Mouse (Mus musculus): ENCODE data around the gene Gltpd2.
A peak's percentile ranks its signal among the peaks of the same experiment; 100 is the strongest.
"Not testable (repeated sequence)": the region's sequence is repeated elsewhere in the genome, so short reads cannot be mapped to it uniquely, and the experiment has no call there.

Gene Gltpd2

DNA sequence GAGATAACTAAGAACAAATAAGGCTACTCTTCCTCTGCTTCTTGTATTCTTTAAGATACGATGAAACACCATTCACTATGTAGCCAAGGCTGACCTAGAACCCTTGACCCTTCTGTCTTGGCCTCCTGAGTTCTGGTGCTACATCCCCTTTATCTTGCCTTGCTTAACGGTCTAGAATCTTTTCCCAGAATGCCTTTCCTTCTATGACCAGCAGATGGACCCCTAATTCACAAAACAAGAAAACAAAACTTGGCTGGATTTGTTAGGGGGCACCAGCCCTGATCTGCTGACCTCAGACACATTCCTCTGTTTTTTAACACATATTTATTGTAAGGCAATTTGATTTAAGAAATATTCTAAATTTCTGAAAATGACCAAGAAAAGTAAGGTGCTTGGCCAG is 2.6 kb upstream of the Gltpd2 start:
- no peak for DNase-seq (ENCODE audit: low read depth, low spot score)

DNA sequence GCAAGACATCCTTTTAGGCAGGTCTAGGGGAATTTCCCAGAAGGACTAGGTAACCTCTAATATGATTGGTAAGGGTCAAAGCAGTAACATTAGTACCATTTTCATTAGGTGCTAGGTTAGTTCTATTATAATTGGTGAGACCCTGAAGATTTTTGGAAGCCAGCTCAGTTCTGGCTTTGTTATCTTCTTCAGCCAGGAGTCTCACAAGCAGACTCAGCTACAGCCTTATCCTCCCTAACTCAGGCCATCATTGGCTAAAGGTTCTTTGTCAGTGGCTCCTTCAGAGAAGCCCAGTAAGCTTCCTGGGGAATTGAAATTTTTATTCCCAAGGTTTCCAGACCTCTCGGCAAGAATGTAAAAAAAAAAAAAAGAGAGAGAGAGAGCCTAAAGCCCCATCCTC is 560 bp upstream of the Gltpd2 start:
- DNase-seq (ENCODE audit: low read depth, low spot score): no peak

DNA sequence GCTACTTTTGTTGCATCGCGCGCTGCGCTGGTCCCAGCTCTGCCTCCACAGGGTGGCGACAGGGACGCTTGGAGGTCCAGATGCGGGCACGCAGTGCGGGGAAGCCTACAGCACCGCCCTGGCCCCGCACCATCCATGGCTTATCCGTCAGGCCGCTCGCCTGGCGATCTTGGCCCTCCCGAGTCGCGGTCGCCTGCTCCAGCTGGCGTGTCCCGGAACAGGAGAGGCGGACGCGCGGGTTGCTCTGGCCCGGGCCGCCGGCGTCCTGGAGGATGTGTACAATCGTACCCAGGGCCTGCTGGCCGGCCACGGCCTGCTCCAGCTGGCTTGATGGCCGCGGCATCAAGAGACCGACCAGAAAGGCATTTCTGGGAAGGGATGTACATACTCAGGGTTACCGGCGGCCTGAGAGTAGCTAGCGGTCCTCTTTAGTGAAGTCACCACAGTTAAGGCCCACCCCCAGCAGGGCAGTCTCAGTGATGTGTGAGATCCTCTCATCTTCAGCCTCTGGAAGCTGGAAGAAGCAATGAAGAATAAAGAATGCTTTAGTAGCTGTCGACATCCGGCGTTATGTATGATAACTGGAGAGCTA is 1.3 kb downstream of the Gltpd2 start:
- DNase-seq (ENCODE audit: low read depth, low spot score): no peak

DNA sequence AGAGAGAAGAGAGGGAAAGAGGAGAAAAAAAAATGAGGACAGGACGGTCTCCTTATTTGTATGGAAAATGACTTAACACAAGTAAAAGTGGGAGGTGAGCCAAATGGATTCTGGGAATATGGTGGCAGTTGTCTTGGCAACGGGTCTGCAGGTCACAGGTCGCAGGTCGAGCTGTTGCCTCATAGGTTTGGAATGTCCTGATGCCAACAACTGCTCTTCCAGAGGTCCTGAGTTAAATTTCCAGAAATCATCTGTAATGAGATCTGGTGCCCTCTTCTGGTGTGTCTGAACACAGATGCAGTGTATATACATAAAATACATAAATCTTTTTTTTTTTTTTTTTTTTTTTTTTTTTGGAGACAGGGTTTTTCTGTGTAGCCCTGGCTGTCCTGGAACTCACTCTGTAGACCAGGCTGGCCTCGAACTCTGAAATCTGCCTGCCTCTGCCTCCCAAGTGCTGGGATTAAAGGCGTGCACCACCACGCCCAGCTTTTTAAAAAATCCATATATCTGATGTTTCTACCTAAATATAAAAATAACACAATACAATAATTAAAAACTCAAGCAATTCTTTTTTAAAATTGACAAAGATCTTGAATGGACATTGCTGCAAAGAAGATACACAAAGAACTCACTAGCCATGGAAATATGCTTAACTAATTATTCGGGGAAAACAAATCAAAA is 4.5 kb downstream of the Gltpd2 start:
- not testable (repeated sequence) for DNase-seq (ENCODE audit: low read depth, low spot score)

DNA sequence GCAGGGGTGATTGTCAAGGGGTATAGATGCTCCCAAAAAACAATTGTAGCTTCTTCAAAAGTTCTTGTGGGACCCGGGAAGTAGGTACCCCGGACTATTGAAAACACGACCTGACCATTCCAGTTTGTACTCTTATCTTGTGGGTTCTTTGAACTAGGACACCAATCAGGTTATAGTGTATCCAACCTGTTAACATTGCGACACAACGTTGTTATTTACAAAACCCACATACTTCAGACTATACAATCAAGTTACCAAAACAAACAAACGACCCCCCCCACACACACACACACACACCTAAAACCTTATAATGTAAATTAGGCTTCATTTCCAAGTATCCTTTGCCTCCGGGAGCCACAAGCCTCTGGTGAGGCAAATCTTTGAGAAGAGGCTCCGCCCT is 5.8 kb downstream of the Gltpd2 start:
- no peak for DNase-seq (ENCODE audit: low read depth, low spot score)

DNA sequence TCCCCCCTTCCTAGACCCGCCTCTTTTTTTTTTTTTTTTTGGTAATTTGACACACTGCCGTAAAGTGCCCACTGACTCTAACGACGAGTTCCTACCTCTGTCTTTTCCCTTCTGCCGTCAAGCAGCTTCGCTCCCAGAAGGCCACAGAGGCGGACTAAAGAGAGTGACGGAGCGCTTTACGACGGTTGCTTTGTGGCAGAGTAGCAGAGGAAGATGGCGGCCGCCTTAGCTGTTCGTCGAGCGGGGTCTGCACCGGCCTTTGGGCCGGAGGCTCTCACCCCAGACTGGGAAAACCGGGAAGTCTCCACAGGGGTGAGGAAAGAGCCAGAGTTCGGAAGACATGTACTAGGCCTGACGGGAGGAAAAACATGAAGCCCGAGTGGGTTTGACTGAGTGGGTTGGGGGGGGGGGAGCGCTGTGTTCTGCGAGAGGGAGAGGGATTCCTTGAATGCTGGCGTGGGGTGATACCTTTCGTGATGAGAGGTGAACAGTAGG is 6.2 kb downstream of the Gltpd2 start, which contains the start of gene Psmb6:
TSS of gene Psmb6 (plus strand) at position 184 of the 495 bp plus-strand sequence.
- peak; percentile 96 for DNase-seq (ENCODE audit: low read depth, low spot score)

DNA sequence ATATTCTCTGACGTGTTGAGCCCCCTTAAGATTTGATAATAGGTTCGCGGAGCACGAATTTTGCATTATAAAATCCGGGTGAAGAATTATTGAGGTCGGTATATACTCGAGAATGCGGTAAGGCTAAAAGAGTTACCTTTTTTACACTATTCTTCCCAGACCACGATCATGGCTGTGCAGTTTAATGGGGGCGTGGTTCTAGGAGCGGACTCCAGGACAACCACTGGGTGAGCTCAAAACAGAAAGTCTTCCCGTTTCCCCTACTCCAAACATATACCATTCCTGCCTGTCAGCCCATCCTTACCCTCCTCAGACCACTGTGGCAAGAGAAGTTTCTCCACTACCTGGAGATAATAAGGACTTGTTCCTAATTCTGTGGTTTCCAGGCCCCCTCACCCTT is 6.7 kb downstream of the Gltpd2 start:
- no peak for DNase-seq (ENCODE audit: low read depth, low spot score)

DNA sequence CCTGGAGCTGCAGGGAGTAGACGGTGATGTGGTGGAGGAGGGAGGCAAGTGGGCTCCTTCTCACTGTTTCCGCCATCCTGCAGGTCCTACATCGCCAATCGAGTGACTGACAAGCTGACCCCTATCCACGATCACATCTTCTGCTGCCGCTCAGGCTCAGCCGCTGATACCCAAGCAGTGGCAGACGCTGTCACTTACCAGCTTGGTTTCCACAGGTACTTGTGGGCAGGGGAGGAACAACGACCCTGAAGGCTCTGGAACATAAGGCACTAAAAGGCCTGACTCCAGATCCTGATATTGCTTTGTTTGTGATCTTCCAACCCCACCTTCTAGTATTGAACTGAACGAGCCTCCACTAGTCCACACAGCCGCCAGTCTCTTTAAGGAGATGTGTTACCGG is 7.2 kb downstream of the Gltpd2 start:
- DNase-seq (ENCODE audit: low read depth, low spot score): no peak

DNA sequence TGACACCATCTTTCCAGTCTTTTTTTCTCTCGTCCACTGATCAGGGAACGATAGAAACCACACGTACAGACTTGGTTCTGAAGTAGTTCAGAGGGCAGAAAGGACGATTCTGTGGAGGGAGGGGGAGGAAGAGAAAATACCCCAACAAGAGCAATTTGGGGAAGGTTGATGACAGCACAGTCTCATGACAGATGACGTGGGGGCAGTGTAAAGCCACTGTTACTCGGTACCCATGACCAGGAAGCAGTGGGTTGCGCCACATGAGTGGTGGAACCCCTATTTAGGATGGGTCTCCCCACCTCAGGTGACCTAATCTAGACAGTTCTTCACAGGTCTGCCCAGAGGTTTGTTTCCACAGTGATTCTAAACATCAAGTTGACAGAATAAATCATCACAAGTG is 9.6 kb downstream of the Gltpd2 start:
- no peak for DNase-seq (ENCODE audit: low read depth, low spot score)

DNA sequence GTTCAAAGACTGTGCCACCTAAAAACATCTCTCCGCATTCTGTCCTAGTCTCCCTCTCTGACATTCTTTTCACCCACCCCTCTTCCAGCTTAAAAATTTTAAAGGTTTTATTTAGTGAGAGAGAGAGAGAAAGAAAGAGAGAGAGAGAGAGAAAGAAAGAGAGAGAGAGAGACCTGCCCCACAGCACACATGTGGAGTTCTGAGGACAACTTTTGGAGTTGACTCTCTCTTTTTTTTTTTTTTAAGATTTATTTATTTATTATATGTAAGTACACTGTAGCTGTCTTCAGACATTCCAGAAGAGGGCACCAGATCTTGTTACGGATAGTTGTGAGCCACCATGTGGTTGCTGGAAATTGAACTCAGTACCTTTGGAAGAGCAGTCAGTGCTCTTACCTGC is 12.1 kb downstream of the Gltpd2 start:
- DNase-seq (ENCODE audit: low read depth, low spot score): not testable (repeated sequence)

DNA sequence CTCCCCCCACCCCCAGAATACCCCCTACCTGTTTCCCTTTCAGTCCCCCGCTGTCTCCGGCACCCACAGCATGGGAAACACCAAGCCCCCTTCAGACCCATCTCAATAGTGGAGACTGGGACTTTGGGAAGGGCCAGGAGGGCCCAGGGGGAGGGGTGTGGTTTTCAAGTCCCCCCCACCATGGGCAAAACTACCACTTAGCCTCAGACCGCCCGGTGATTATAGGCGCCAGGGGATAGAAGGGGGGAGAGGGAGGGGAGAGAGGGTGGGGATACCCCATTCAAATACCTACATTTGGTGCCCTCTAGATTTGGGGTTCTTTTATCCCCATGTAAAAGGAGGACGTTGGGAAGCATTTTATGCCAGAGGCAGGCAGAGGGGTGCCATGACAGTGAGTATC is 13.8 kb downstream of the Gltpd2 start, which contains the start of gene Gm40193:
TSS of gene Gm40193 (minus strand) at position 101 of the 400 bp plus-strand sequence.
- no peak for DNase-seq (ENCODE audit: low read depth, low spot score)

DNA sequence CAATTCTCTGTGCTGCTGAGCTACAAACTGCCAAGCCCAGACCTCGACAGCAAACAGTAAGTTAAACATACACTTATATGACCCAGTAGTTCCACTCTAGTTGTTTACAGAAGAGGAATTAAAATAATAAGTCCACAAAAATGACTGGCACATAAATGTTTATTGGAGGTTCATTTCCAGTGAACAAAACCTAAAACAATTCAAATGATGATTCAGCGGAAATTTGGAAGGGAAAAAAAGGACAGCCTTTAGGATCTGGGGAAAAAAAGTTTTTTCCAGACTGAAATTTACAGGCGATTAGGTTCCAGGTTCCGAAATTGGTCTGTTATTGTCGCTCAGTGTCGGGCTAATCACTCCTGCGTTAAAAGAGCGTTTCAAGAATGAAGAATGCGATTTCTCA is 20.4 kb downstream of the Gltpd2 start:
- no peak for DNase-seq (ENCODE audit: low read depth, low spot score)

DNA sequence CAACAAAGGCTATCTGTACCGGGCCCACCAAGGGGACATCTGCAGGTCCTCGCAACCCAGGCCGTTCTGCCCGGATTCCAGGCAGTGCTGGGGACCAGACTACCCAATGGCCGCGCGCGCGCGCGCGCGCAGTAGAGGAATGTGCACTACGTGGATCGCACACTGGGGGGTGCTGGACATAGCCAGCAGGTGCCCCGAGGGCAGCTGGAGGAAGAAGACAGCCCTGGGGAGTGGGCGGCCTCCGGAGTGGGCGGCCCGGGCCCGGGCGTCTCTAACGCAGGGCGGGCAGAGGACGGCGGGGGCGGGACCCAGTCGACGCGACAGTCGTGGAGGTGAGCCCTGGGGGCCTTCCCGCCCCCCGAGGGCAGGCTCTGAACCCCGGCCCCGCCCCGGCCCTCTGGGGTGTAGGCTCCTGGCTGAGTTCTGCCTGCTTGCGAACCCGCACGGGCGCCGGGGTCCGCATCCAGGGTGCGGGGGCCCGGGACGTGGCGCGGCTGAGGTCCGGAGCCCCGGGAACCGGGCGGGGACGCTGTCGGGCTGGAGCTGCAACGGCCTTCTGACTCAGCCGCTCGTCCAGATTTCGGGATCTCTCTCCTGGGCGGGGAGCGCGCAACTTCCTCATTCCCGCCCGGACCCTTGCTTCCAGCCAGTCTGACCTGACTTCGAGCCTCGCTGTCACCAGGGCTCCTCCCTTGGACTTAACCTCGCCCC is 21.0 kb downstream of the Gltpd2 start, which contains the start of gene Pld2:
TSS of gene Pld2 (plus strand) at position 188 of the 711 bp plus-strand sequence.
- peak; percentile 82 for DNase-seq (ENCODE audit: low read depth, low spot score)

DNA sequence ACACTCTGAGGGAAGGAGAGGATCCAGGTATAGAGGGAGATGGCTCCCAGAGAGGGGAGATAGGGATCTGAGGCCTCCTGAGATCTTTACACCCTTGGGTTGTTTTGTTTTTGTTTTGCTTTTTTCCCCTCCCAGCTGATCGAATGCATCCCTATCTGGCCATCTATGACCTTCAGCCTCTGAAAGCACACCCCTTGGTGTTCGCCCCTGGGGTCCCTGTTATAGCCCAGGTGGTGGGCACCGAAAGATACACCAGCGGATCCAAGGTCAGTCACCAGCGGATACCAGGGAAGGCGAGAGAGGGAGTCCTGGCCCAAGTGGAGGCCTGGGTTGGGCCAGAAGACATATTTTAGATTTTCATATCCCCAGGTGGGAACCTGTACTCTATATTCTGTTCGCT is 21.9 kb downstream of the Gltpd2 start:
- DNase-seq (ENCODE audit: low read depth, low spot score): no peak

DNA sequence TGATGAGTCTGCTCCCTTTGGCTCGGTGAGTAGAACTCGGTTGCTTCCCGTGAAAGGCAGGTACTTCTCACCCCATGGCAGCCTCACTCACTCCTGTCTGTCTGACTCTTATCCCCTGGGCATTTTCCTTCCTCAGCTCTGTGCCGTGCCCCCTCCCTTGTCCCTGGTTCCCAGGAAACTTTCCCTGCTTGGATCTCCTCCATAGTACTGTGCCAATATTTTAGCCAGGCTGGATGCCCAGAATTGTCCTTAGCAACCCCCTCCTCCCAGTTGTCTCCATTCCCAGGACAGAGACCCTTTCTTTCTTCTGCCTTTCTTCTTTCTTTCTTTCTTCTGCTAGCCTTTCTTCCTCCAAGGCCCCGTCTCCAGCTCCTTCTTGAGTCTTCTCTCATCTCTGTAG is 22.4 kb downstream of the Gltpd2 start:
- no peak for DNase-seq (ENCODE audit: low read depth, low spot score)

DNA sequence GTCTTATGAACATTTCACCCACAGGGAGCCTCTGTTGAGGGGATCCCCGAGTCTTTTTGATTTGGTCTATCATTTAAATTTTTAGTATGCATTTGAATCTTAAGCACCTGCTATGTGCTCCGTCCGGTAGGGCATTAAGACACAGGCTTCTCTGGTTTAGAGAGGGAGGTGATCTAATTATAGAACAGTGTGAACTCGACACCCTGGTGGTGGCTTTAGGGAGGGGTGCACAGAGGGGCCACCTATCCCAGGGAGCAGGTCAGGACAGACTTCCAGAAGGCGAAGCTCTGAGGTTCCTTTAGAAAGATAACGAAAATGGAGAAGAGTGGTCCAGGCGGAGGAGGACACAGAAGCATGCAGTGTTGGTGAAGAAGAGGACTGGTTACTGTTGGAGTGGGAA is 25.5 kb downstream of the Gltpd2 start:
- no peak for DNase-seq (ENCODE audit: low read depth, low spot score)

DNA sequence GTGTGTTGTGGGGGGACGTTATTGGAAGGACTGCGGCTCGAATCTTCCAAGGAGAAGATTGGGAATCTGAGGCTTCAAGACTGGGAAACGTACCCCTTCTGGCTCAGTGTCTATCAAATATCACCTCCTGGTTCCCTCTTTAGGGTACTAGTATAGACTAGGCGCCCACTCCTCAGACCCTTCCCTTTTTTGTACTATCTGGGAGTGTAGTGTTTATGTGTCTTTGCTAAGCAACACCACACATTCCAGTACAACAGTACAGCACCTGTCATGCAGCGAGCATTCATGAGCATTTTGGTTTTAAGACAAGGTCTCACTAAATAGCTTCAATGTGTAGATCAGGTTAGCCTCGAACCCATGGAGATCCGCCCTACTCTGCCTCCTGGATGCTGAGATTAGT is 32.5 kb downstream of the Gltpd2 start:
- DNase-seq (ENCODE audit: low read depth, low spot score): no peak

DNA sequence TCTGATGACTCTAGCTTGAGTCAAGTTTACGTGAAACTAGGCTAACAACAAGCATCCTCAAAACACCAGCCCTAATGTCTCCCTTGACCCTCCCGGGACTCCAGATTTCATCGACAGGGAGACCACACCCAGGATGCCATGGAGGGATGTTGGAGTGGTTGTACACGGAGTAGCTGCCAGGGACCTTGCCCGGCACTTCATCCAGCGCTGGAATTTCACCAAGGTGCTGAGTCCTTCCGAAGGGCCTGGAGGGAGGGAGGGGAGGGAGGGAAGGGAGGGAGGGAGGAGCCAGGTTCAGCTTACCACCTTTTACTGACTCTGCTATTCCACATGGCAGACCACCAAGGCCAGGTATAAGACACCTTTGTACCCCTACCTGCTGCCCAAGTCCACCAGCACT is 34.9 kb downstream of the Gltpd2 start:
- no peak for DNase-seq (ENCODE audit: low read depth, low spot score)

DNA sequence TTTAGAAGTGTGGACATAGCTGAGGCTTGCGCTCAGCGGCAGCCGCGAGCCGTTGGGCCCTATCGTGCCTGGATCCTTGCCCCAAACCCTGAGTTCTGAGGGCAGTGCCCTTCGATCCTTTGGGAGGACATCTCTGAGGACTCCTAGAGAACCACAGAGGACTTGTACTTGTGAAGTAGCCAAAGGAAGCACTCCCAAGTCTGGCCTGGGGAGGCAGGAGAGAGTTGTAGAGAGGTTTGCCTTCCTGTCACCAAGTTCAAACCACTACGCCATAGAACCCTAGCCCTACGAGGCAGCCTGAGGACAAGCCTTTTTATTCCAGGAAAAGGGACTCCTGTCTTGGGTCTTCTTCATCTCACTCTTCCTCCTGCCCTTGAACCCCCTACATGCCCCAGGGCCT is 38.5 kb downstream of the Gltpd2 start:
- no peak for DNase-seq (ENCODE audit: low read depth, low spot score)

DNA sequence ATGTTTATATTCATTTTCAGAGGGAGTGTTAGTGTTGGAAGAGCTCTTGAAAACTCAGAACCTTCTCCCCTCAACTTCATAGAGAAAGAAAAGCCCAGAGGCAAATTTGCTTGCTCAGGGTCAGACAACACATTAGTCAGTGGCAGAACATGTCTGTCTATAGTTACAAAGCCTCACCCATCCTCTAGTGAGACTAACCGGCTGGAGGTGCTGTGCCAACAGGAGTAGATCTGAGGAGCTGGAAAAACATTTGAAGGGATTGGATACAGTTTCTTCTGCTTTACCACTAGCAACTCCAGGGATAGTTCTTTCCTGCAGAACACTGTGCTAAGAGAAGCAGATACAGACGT is 42.9 kb downstream of the Gltpd2 start:
- DNase-seq (ENCODE audit: low read depth, low spot score): no peak

DNA sequence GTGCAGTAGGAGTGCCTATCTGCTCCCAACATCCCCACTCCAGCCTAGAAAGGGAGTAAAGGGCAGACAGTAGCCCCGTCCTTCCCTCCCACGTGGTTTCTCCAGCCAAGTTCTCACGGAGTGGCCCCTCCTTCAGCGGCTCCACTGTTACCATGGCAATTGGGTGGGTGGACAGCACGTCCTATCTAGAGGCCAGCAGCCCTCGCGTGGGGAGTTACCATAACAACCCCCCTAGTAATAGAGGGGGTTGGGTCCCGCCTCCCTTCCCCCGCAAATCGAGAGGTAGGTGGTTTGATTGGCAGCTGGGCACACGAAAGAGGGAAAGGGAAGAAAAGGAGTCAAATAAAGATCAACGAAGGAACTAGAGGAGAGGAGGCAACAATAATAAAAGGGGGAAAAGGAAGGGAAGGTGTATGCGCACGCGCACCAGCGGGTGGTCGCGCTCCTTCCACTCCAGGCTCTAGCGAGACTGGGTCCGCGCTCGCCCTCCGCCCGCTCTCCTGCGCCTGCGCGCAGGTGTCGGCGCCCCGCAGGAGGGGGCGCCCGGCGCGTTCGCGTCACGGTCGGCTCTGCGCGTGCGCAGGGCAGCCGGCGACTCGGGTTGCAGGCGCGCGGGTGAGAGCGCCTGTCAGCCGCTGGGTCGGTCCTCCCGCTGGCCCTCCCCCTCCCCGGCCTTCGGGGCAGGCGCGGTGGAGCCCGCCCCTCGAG is 43.4 kb downstream of the Gltpd2 start, which contains the start of gene Mink1:
TSS of gene Mink1 (plus strand) at position 595 of the 708 bp plus-strand sequence.
- DNase-seq (ENCODE audit: low read depth, low spot score): peak; percentile 86

DNA sequence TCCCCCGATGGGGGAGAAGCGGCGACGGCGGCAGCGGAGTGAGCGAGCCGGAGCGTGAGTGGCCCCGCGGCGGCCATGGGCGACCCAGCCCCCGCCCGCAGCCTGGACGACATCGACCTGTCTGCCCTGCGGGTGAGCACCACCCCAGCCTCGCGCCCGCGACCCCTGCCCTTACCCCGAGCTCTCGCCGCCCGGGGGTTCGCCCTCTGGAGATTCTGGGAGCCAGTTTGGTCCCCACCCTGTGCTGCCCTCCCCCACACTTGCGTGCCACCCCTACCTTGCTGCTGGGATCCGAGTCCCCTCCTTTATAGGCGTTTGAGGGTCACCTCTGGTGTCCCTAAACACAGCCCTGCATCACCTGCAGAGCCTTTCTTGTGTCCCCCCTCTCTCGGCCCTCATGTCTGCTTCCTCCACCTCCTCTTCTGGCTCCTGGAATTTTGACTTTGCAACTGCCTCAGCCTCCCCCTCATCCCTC is 44.0 kb downstream of the Gltpd2 start:
- DNase-seq (ENCODE audit: low read depth, low spot score): no peak

Data from WW6 (cell line).